Comparison of ENCODE assay signal across 14 mouse cellular contexts in genomic region chr5:112997516-112998186, GRCm38 (mm10). TPM values are rescaled to one million over a fixed set of nuclear protein-coding genes. Genes with fewer than 3 reads are reported as not detected.
DNase-seq lines count a peak whose midpoint lies in the region; ATAC-seq lines count a peak whose summit lies in the region.
"Had no signal": no experiment of that assay in that cellular context is flagged by ENCODE, and none has a peak within 500 bp of the region (broad histone marks: within the 10 kb centered on the region; RNA-seq: fewer than 3 reads in every experiment).

No protein-coding gene starts in this region.

- ATAC-seq in embryonic facial prominence, embryonic 15.5 days (ENCODE audit: insufficient number of reproducible peaks, low FRiP score, low TSS enrichment, low read depth): no peak
- peak; percentile 50 to 67 for ATAC-seq in hematopoietic stem cell, adult 5-6 weeks (replicated peaks in 1 of 2; ENCODE audit: insufficient read depth in 1 of 2, low FRiP score in 2 of 2, low TSS enrichment in 1 of 2, low read depth in 1 of 2, poor library complexity in 2 of 2, severe bottlenecking in 2 of 2)
- peak; percentile 60; the same call in 1 of the 2 replicates for ATAC-seq in midbrain, embryonic 15.5 days (replicated peaks)
- ATAC-seq: intestine, embryonic 16.5 days; liver, embryonic 12.5 days had no signal

- no peak overlapping the region for H3K9ac ChIP-seq in embryonic facial prominence, embryonic 15.5 days
- no peak overlapping the region for H3K9ac ChIP-seq in midbrain, embryonic 15.5 days
- H3K9ac ChIP-seq: embryonic facial prominence, embryonic 12.5 days; heart, embryonic 13.5 days; liver, embryonic 12.5 days had no signal

- H3K27me3 ChIP-seq in embryonic facial prominence, embryonic 15.5 days: no peaks in the 10 kb centered on the region
- H3K27me3 ChIP-seq in midbrain, embryonic 15.5 days (replicated peaks): no peaks in the 10 kb centered on the region
- H3K27me3 ChIP-seq: embryonic facial prominence, embryonic 12.5 days; heart, embryonic 13.5 days; liver, embryonic 12.5 days had no signal

- H3K4me1 ChIP-seq in embryonic facial prominence, embryonic 15.5 days: peaks cover 5% of the 10 kb centered on the region; the same call in 1 of the 2 replicates
- H3K4me1 ChIP-seq in midbrain, embryonic 15.5 days: peaks cover 6% of the 10 kb centered on the region; the same call in 1 of the 2 replicates

- WGBS in embryonic facial prominence, embryonic 15.5 days: 35% methylated on average over 5 of the region's 5 CpGs
- 38% methylated on average over 5 of the region's 5 CpGs for WGBS in midbrain, embryonic 15.5 days

- H3K4me3 ChIP-seq in embryonic facial prominence, embryonic 15.5 days (replicated peaks): no peak overlapping the region
- H3K4me3 ChIP-seq in midbrain, embryonic 15.5 days: no peak overlapping the region
- H3K4me3 ChIP-seq: embryonic facial prominence, embryonic 12.5 days; heart, embryonic 13.5 days; liver, embryonic 12.5 days had no signal

- no peaks in the 10 kb centered on the region for H3K36me3 ChIP-seq in embryonic facial prominence, embryonic 15.5 days
- H3K36me3 ChIP-seq in midbrain, embryonic 15.5 days (replicated peaks): no peaks in the 10 kb centered on the region
- H3K36me3 ChIP-seq: embryonic facial prominence, embryonic 12.5 days had no signal

- peak overlapping the region; percentile 39; the same call in 1 of the 2 replicates for H3K27ac ChIP-seq in embryonic facial prominence, embryonic 15.5 days (replicated peaks)
- peak overlapping the region; percentile 25; the same call in 1 of the 2 replicates for H3K27ac ChIP-seq in midbrain, embryonic 15.5 days
- H3K27ac ChIP-seq: embryonic facial prominence, embryonic 12.5 days; heart, embryonic 13.5 days; liver, embryonic 12.5 days had no signal

- H3K4me2 ChIP-seq in embryonic facial prominence, embryonic 15.5 days (replicated peaks): no peak overlapping the region
- H3K4me2 ChIP-seq in midbrain, embryonic 15.5 days: no peak overlapping the region
- H3K4me2 ChIP-seq: embryonic facial prominence, embryonic 12.5 days; heart, embryonic 13.5 days; liver, embryonic 12.5 days had no signal

- DNase-seq in layer of hippocampus, adult 18-20 months (ENCODE audit: low spot score in 2 of 2): peak; percentile 31 to 69
- DNase-seq in layer of hippocampus, adult 11-12 months (ENCODE audit: low spot score): no peak
- no peak for DNase-seq in thymus, postnatal 36 days
- no peak for DNase-seq in urinary bladder, postnatal 10 days (ENCODE audit: low spot score)
- DNase-seq in adrenal gland, adult (ENCODE audit: inconsistent age in 2 of 2, low spot score in 1 of 2): no peak
- DNase-seq: adrenal gland, postnatal 14 days; lung, postnatal 14 days had no signal

- no peaks in the 10 kb centered on the region for H3K9me3 ChIP-seq in embryonic facial prominence, embryonic 15.5 days (replicated peaks)
- H3K9me3 ChIP-seq in midbrain, embryonic 15.5 days: no peaks in the 10 kb centered on the region
- H3K9me3 ChIP-seq: embryonic facial prominence, embryonic 12.5 days; heart, embryonic 13.5 days had no signal

RNA-seq across cellular contexts. Expression of gene Grk3, which starts 17.9 kb away (rescaled TPM):
- total RNA-seq in layer of hippocampus, adult 18-20 months (2021): 10 to 100 TPM; 80.7 to 81.4 TPM
- polyA plus RNA-seq in embryonic facial prominence, embryonic 15.5 days (2015; fragmentation: Nextera tagmentation; extraction: Ambion mirVana): 12.8 and 13.1 TPM in 2 replicates
- 28.2 and 31.4 TPM in 2 replicates for total RNA-seq in hematopoietic stem cell, adult 5-6 weeks (2017)
- 27.2 and 31.8 TPM in 2 replicates for polyA plus RNA-seq in midbrain, embryonic 15.5 days (2015; fragmentation: Nextera tagmentation; extraction: Ambion mirVana)

Comparison
In these comparisons a context has a peak if more than half of its experiments do, and no peak if none do; other contexts are left out.
1. DNase-seq: peak in layer of hippocampus, adult 18-20 months (2 of 2); none in layer of hippocampus, adult 11-12 months (single experiment), thymus, postnatal 36 days (0 of 2), urinary bladder, postnatal 10 days (single experiment) and adrenal gland, adult (0 of 2).